Mouse (Mus musculus) kidney, postnatal 0 days (tissue): ENCODE results near the gene Vps33a. TPM values are rescaled to one million over a fixed set of nuclear protein-coding genes. Genes with fewer than 3 reads are reported as not detected.

Experiments used
- ATAC-seq: fragments of 200-750 bp; cut with Nextera tagmentation; replicated peaks from 2 replicates; pipeline ENCODE4 v1.8.0; 2017; ENCODE audit warnings: low read depth, moderate number of reproducible peaks, moderate TSS enrichment, moderate library complexity; ENCODE audit not compliant: low FRiP score
- DNase-seq: peaks from one replicate; pipeline ENCODE4 v3.0.0-alpha.2; 2016; ENCODE audit warnings: low spot score
- H3K27ac ChIP-seq: fragments of 300-500 bp; sonication (generic); 2 replicates; pipeline ENCODE4 v1.5.1; 2014; ENCODE audit warnings: mild to moderate bottlenecking
- H3K27me3 ChIP-seq: fragments of 300-500 bp; sonication (generic); 2 replicates; pipeline ENCODE4 v1.6.1; 2014; ENCODE audit warnings: low read length, mixed read lengths; ENCODE audit not compliant: insufficient read depth
- H3K36me3 ChIP-seq: fragments of 300-500 bp; sonication (generic); 2 replicates; pipeline ENCODE4 v1.6.1; 2014; ENCODE audit warnings: low read length, mixed read lengths; ENCODE audit not compliant: insufficient read depth
- H3K4me1 ChIP-seq: fragments of 300-500 bp; sonication (generic); replicated peaks from 2 replicates; pipeline ENCODE4 v1.6.1; 2014; ENCODE audit warnings: antibody characterized with exemption, low read length, mixed read lengths; ENCODE audit not compliant: insufficient read depth
- H3K4me2 ChIP-seq: fragments of 300-500 bp; sonication (generic); 2 replicates; pipeline ENCODE4 v1.6.1; 2014; ENCODE audit warnings: mild to moderate bottlenecking, low read length, moderate library complexity, mixed read lengths
- H3K4me3 ChIP-seq: fragments of 300-500 bp; sonication (generic); replicated peaks from 2 replicates; pipeline ENCODE4 v1.5.1; 2014; ENCODE audit warnings: low read depth, low read length
- H3K9ac ChIP-seq: fragments of 300-500 bp; sonication (generic); 2 replicates; pipeline ENCODE4 v1.6.1; 2014; ENCODE audit warnings: low read depth, low read length
- H3K9me3 ChIP-seq: fragments of 300-500 bp; sonication (generic); replicated peaks from 2 replicates; pipeline ENCODE4 v1.6.1; 2016; ENCODE audit warnings: low read length, inconsistent platforms, mixed read lengths
- CTCF ChIP-seq: IDR thresholded peaks from 2 replicates; pipeline ENCODE4 v1.5.1; 2016; ENCODE audit warnings: antibody characterized with exemption, low read depth, mild to moderate bottlenecking, moderate library complexity
- WGBS: fragments of 180-500 bp; shearing (Covaris S2); extraction: QIAGEN DNeasy Blood & Tissue Kit; methylation state at CpG from one replicate; pipeline ENCODE4 v1.1.7; 2014; 5-methylcytosine and 5-hydroxymethylcytosine counted together
- polyA plus RNA-seq: library from polyadenylated mRNA; unstranded; fragments of >200 nt; fragmentation: Nextera tagmentation; extraction: Ambion mirVana; gene quantifications from 2 replicates; pipeline ENCODE4 v1.2.1, GENCODE M21; 2015

Vps33a gene
- polyA plus RNA-seq, 1 experiment from 2014 or later, result 23.4 TPM

GRCm38 (mm10) chr5:123576696-123577095, 3.9 kb upstream of the Vps33a start:
- WGBS, result 84% methylated on average over 3 of the region's 3 CpGs

GRCm38 (mm10) chr5:123573362-123573761, 524 bp upstream of the Vps33a start:
- Histone ChIP-seq H3K9ac (no peak overlapping the region), H3K27me3 (no peaks in the 10 kb centered on the region), H3K9me3 (no peaks in the 10 kb centered on the region), H3K27ac (no peak overlapping the region), H3K4me3 (peak overlapping the region; percentile 92; the same call in 1 of the 2 replicates), H3K4me1 (peaks cover 7% of the 10 kb centered on the region; the same call in 1 of the 2 replicates), H3K4me2 (peak overlapping the region; percentile 76; the same call in 1 of the 2 replicates), H3K36me3 (peaks cover 8% of the 10 kb centered on the region)
- 64% methylated on average over 8 of the region's 8 CpGs for WGBS
- ATAC-seq (peak; percentile 9; the same call in 1 of the 2 replicates), DNase-seq (no peak)
- no peak for TF ChIP-seq CTCF

More at GRCm38 (mm10) chr5:123576696-123577095, 3.9 kb upstream of the Vps33a start:
- H3K36me3 ChIP-seq, result peaks cover 21% of the 10 kb centered on the region
- no peak overlapping the region for H3K4me3 ChIP-seq
- H3K27me3 ChIP-seq, result no peaks in the 10 kb centered on the region
- no peak for DNase-seq
- peaks cover 5% of the 10 kb centered on the region; the same call in 1 of the 2 replicates for H3K4me1 ChIP-seq
- no peak overlapping the region for H3K27ac ChIP-seq
- H3K4me2 ChIP-seq, result no peak overlapping the region
- no peak for TF ChIP-seq CTCF
- no peak for ATAC-seq
- H3K9ac ChIP-seq, result no peak overlapping the region
- no peaks in the 10 kb centered on the region for H3K9me3 ChIP-seq

- Histone ChIP-seq H3K9ac (no peak overlapping the region), H3K4me1 (no peaks in the 10 kb centered on the region), H3K27ac (no peak overlapping the region), H3K36me3 (peaks cover 68% of the 10 kb centered on the region), H3K4me3 (no peak overlapping the region), H3K4me2 (no peak overlapping the region), H3K9me3 (no peaks in the 10 kb centered on the region), H3K27me3 (no peaks in the 10 kb centered on the region)
- 91% methylated on average over 11 of the region's 11 CpGs for WGBS
- DNase-seq (no peak), ATAC-seq (no peak)
- TF ChIP-seq CTCF, result no peak
These were observed 11.7 kb downstream of the Vps33a start for GRCm38 (mm10) chr5:123561128-123561527.

GRCm38 (mm10) chr5:123559588-123559987, 13.2 kb downstream of the Vps33a start:
- Histone ChIP-seq H3K9me3 (no peaks in the 10 kb centered on the region), H3K27ac (no peak overlapping the region), H3K27me3 (no peaks in the 10 kb centered on the region), H3K9ac (no peak overlapping the region), H3K36me3 (peaks cover 59% of the 10 kb centered on the region), H3K4me3 (no peak overlapping the region), H3K4me2 (no peak overlapping the region), H3K4me1 (no peaks in the 10 kb centered on the region)
- ATAC-seq, result no peak
- no peak for DNase-seq
- TF ChIP-seq CTCF, result no peak
- 91% methylated on average over 8 of the region's 8 CpGs for WGBS

GRCm38 (mm10) chr5:123556451-123556850, 16.4 kb downstream of the Vps33a start:
- Histone ChIP-seq H3K36me3 (peaks cover 46% of the 10 kb centered on the region), H3K4me3 (no peak overlapping the region), H3K27me3 (no peaks in the 10 kb centered on the region), H3K9me3 (no peaks in the 10 kb centered on the region), H3K4me2 (no peak overlapping the region), H3K27ac (no peak overlapping the region), H3K9ac (no peak overlapping the region), H3K4me1 (no peaks in the 10 kb centered on the region)
- no peak for DNase-seq
- no peak for TF ChIP-seq CTCF
- WGBS, result 75% methylated on average over 2 of the region's 2 CpGs
- no peak for ATAC-seq

- no peak for ATAC-seq
- no peak overlapping the region for H3K4me2 ChIP-seq
- DNase-seq, result no peak
- no peak for TF ChIP-seq CTCF
- peaks cover 44% of the 10 kb centered on the region for H3K36me3 ChIP-seq
- no peaks in the 10 kb centered on the region for H3K4me1 ChIP-seq
- no peak overlapping the region for H3K4me3 ChIP-seq
- H3K27ac ChIP-seq, result no peak overlapping the region
- 93% methylated on average over 7 of the region's 7 CpGs for WGBS
- H3K27me3 ChIP-seq, result no peaks in the 10 kb centered on the region
- no peak overlapping the region for H3K9ac ChIP-seq
- no peaks in the 10 kb centered on the region for H3K9me3 ChIP-seq
These were observed 17.1 kb downstream of the Vps33a start for GRCm38 (mm10) chr5:123555693-123556092.

- no peaks in the 10 kb centered on the region for H3K27me3 ChIP-seq
- H3K27ac ChIP-seq, result no peak overlapping the region
- WGBS, result 92% methylated on average over 10 of the region's 10 CpGs
- no peak for TF ChIP-seq CTCF
- H3K4me3 ChIP-seq, result no peak overlapping the region
- ATAC-seq (no peak), DNase-seq (no peak)
- no peaks in the 10 kb centered on the region for H3K9me3 ChIP-seq
- H3K4me2 ChIP-seq, result no peak overlapping the region
- H3K4me1 ChIP-seq, result no peaks in the 10 kb centered on the region
- peaks cover 58% of the 10 kb centered on the region for H3K36me3 ChIP-seq
- no peak overlapping the region for H3K9ac ChIP-seq
These were observed 39.0 kb downstream of the Vps33a start for GRCm38 (mm10) chr5:123533801-123534200.
